In the genomic region with DNA sequence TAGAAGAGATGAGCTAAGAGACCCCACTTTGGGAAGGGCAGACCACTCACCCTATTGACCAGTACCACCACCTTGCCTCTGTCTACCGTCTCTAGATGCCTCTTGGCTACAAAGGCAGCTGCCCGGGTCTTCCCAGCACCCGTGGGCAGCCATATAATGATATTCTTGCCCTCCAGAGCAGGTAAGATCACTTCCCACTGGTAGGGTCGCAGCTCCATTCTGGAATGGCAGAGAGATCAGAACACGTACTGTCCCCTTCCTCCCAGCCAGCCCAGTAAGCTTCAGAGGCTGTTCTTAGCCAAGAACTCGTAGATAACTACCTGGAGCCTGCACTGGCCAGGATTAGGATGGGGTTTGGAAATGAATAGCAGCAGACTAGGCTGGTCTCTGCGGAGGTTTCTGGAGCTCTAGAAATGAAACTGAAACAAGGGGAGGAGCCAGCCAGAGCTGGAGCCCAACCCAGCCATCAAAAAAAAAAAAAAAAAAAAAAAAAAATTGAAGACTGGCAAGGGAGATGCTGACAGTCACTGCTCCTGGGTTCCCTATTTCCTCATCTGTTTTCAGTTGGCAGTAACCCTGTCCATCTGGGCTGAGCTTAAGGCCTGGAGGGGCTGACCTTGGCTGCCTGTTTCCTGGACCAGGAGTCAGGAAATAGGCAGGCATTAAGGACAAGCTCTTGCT, we compare ENCODE assay signal across 8 mouse cellular contexts. TPM values are rescaled to one million over a fixed set of nuclear protein-coding genes. Genes with fewer than 3 reads are reported as not detected.
DNase-seq lines count a peak whose midpoint lies in the region; ATAC-seq lines count a peak whose summit lies in the region.

A gene (minus strand): TSS at position 421 of the 681 bp plus-strand sequence.

- H3K4me2 ChIP-seq in liver, embryonic 16.5 days (ENCODE audit: low read depth, low read length) = peak within 1 kb of the TSS; percentile 61
- H3K4me2 ChIP-seq in midbrain, embryonic 15.5 days = no peak within 1 kb of the TSS

- peaks cover 43% of the 10 kb centered on the region for H3K4me1 ChIP-seq in embryonic facial prominence, embryonic 10.5 days
- H3K4me1 ChIP-seq in liver, embryonic 16.5 days (ENCODE audit: control insufficient read depth, low read depth, low read length) = peaks cover 26% of the 10 kb centered on the region
- peaks cover 4% of the 10 kb centered on the region; the same call in 1 of the 2 replicates for H3K4me1 ChIP-seq in midbrain, embryonic 15.5 days

- no peak within 1 kb of the TSS for H3K27ac ChIP-seq in embryonic facial prominence, embryonic 10.5 days (replicated peaks)
- H3K27ac ChIP-seq in liver, embryonic 16.5 days (ENCODE audit: low read length) = no peak within 1 kb of the TSS
- H3K27ac ChIP-seq in midbrain, embryonic 15.5 days = no peak within 1 kb of the TSS

- no peak; the same call in 1 of the 2 replicates for ATAC-seq in liver, embryonic 16.5 days (ENCODE audit: low read depth)
- ATAC-seq in cerebellum, adult (ENCODE audit: insufficient number of reproducible peaks, low FRiP score, low TSS enrichment) = no peak
- ATAC-seq in midbrain, embryonic 15.5 days (replicated peaks) = no peak

- no peak within 1 kb of the TSS for H3K9ac ChIP-seq in liver, embryonic 16.5 days (ENCODE audit: low read depth, low read length)
- H3K9ac ChIP-seq in midbrain, embryonic 15.5 days = no peak within 1 kb of the TSS

- DNase-seq in gastrocnemius, adult 18-20 months (ENCODE audit: low spot score) = peak; percentile 54
- no peak for DNase-seq in gastrocnemius, postnatal 10 days
- peak; percentile 61 for DNase-seq in A20 (ENCODE audit: low read depth, low spot score)
- DNase-seq in embryonic facial prominence, embryonic 10.5 days (ENCODE audit: low spot score) = peak; percentile 20
- DNase-seq in urinary bladder, postnatal 36 days (ENCODE audit: low spot score in 2 of 2) = no peak

- no peaks in the 10 kb centered on the region for H3K9me3 ChIP-seq in embryonic facial prominence, embryonic 10.5 days
- no peaks in the 10 kb centered on the region for H3K9me3 ChIP-seq in liver, embryonic 16.5 days (replicated peaks; ENCODE audit: control insufficient read depth, low read length)
- no peaks in the 10 kb centered on the region for H3K9me3 ChIP-seq in midbrain, embryonic 15.5 days

- peaks cover 9% of the 10 kb centered on the region; the same call in 1 of the 2 replicates for H3K27me3 ChIP-seq in embryonic facial prominence, embryonic 10.5 days (replicated peaks; ENCODE audit: low read depth, poor library complexity, severe bottlenecking)
- no peaks in the 10 kb centered on the region for H3K27me3 ChIP-seq in liver, embryonic 16.5 days (ENCODE audit: control insufficient read depth, insufficient read depth, low read depth, low read length)
- H3K27me3 ChIP-seq in midbrain, embryonic 15.5 days (replicated peaks) = no peaks in the 10 kb centered on the region; the same call in 1 of the 2 replicates

- H3K4me3 ChIP-seq in embryonic facial prominence, embryonic 10.5 days = peak within 1 kb of the TSS; percentile 26; the same call in 1 of the 2 replicates
- H3K4me3 ChIP-seq in liver, embryonic 16.5 days (ENCODE audit: low read depth, low read length) = peak within 1 kb of the TSS; percentile 34
- no peak within 1 kb of the TSS for H3K4me3 ChIP-seq in midbrain, embryonic 15.5 days

- peaks cover 48% of the 10 kb centered on the region for H3K36me3 ChIP-seq in embryonic facial prominence, embryonic 10.5 days (replicated peaks)
- H3K36me3 ChIP-seq in liver, embryonic 16.5 days (ENCODE audit: control insufficient read depth, insufficient read depth) = peaks cover 2% of the 10 kb centered on the region; the same call in 1 of the 2 replicates
- H3K36me3 ChIP-seq in midbrain, embryonic 15.5 days (replicated peaks) = peaks cover 32% of the 10 kb centered on the region

- 72% methylated on average over 7 of the region's 7 CpGs for WGBS in embryonic facial prominence, embryonic 10.5 days
- WGBS in liver, embryonic 16.5 days (ENCODE audit: insufficient replicate concordance) = 43% methylated on average over 7 of the region's 7 CpGs
- WGBS in midbrain, embryonic 15.5 days = 75% methylated on average over 7 of the region's 7 CpGs

RNA-seq across cellular contexts. Expression of the gene that starts here (rescaled TPM):
- total RNA-seq in gastrocnemius, adult 18-20 months (2021) = under 1 TPM; 0.16 to 0.21 TPM
- under 1 TPM; 0.45 to 0.52 TPM for total RNA-seq in gastrocnemius, postnatal 10 days (2021)
- polyA plus RNA-seq in embryonic facial prominence, embryonic 10.5 days (2016; fragmentation: Nextera tagmentation; extraction: Ambion mirVana) = 3.3 and 3.6 TPM in 2 replicates
- polyA plus RNA-seq in liver, embryonic 16.5 days (2015; fragmentation: Nextera tagmentation; extraction: Ambion mirVana) = 1.9 and 2.2 TPM in 2 replicates
- 3.5 TPM in 2 replicates for polyA plus RNA-seq in midbrain, embryonic 15.5 days (2015; fragmentation: Nextera tagmentation; extraction: Ambion mirVana)

Comparison
In these comparisons a context has a peak if more than half of its experiments do, and no peak if none do; other contexts are left out.
1. Peak in DNase-seq in gastrocnemius, adult 18-20 months; RNA of the gene not detected or under 1 TPM.
2. DNase-seq: peak in A20 (single experiment) and embryonic facial prominence, embryonic 10.5 days (single experiment); none in gastrocnemius, postnatal 10 days (single experiment) and urinary bladder, postnatal 36 days (0 of 2).